Mouse (Mus musculus) E14TG2a.4 (cell line): ENCODE measurements around the gene Tmem204.

Experiments used
- CTCF ChIP-seq: conservative IDR thresholded peaks from 2 replicates; pipeline ENCODE4 v1.5.1; 2014; ENCODE audit warnings: low read length
- NANOG ChIP-seq: IDR thresholded peaks from 2 replicates; pipeline ENCODE4 v1.6.1; 2014; ENCODE audit warnings: borderline replicate concordance, low read length, mixed read lengths
- POU5F1 ChIP-seq: IDR thresholded peaks from 2 replicates; pipeline ENCODE4 v1.6.1; 2014; ENCODE audit warnings: low read length, borderline replicate concordance

DNA sequence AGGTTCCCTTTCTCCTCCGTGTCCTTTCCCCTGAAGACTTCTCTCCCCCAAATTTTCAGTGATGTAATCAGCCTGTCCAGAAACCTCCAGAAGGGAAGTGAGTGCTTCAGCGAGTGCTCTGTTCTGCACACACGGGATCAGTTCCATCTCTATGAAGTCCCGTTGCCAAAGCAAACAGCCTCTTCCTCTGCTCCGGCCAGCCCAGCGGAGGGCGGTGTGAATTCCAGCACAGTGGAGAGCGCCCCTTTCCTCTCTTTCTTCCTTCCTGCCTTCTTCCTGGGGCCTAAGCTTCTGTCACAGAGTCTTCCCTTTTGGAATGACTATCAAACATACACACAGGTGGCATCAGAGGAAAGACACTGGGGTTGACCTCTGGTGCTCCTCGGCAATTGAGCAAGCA is 19.0 kb downstream of the Tmem204 start:
- TF ChIP-seq CTCF (no peak), POU5F1 (no peak), NANOG (no peak)
